Mouse (Mus musculus) midbrain, embryonic 14.5 days (tissue): ENCODE measurements around the gene Flad1. TPM values are rescaled to one million over a fixed set of nuclear protein-coding genes. Genes with fewer than 3 reads are reported as not detected.

Experiments
- ATAC-seq: fragments of 200-750 bp; cut with Nextera tagmentation; 2 replicates; pipeline ENCODE4 v1.8.0; 2017; ENCODE audit warnings: moderate number of reproducible peaks, moderate library complexity; ENCODE audit not compliant: low FRiP score, low TSS enrichment
- DNase-seq: peaks from one replicate; pipeline ENCODE4 v3.0.0-alpha.2; 2015
- H3K27ac ChIP-seq: fragments of 300-500 bp; sonication (generic); replicated peaks from 2 replicates; pipeline ENCODE4 v1.5.1; 2014; ENCODE audit warnings: mild to moderate bottlenecking, low read depth, low read length, moderate library complexity
- H3K27me3 ChIP-seq: fragments of 300-500 bp; sonication (generic); 2 replicates; pipeline ENCODE4 v1.6.1; 2014; ENCODE audit warnings: low read length, control low read depth, mixed read lengths; ENCODE audit not compliant: control insufficient read depth, insufficient read depth
- H3K36me3 ChIP-seq: fragments of 300-500 bp; sonication (generic); 2 replicates; pipeline ENCODE4 v1.6.1; 2014; ENCODE audit warnings: low read length, control low read depth; ENCODE audit not compliant: control insufficient read depth, insufficient read depth
- H3K4me1 ChIP-seq: fragments of 300-500 bp; sonication (generic); 2 replicates; pipeline ENCODE4 v1.6.1; 2014; ENCODE audit warnings: mild to moderate bottlenecking, antibody characterized with exemption, low read length, control low read depth; ENCODE audit not compliant: control insufficient read depth, insufficient read depth
- H3K4me2 ChIP-seq: fragments of 300-500 bp; sonication (generic); 2 replicates; pipeline ENCODE4 v1.6.1; 2014; ENCODE audit warnings: mild to moderate bottlenecking, low read length, moderate library complexity
- H3K4me3 ChIP-seq: fragments of 300-500 bp; sonication (generic); replicated peaks from 2 replicates; pipeline ENCODE4 v1.5.1; 2014; ENCODE audit warnings: low read depth, low read length
- H3K9ac ChIP-seq: fragments of 300-500 bp; sonication (generic); replicated peaks from 2 replicates; pipeline ENCODE4 v1.6.1; 2014; ENCODE audit warnings: mild to moderate bottlenecking, low read length, moderate library complexity
- H3K9me3 ChIP-seq: fragments of 300-500 bp; sonication (generic); 2 replicates; pipeline ENCODE4 v1.6.1; 2016; ENCODE audit warnings: low read length, control low read depth, mixed read lengths; ENCODE audit not compliant: control insufficient read depth
- WGBS: fragments of 180-500 bp; shearing (Covaris S2); extraction: QIAGEN DNeasy Blood & Tissue Kit; methylation state at CpG from one replicate; pipeline ENCODE4 v1.1.7; 2014; 5-methylcytosine and 5-hydroxymethylcytosine counted together
- polyA plus RNA-seq: library from polyadenylated mRNA; unstranded; fragments of >200 nt; fragmentation: Nextera tagmentation; extraction: Ambion mirVana; gene quantifications from 2 replicates; pipeline ENCODE4 v1.2.1, GENCODE M21; 2014

Gene Flad1
- 34.8 and 34.9 TPM in 2 replicates for polyA plus RNA-seq

DNA sequence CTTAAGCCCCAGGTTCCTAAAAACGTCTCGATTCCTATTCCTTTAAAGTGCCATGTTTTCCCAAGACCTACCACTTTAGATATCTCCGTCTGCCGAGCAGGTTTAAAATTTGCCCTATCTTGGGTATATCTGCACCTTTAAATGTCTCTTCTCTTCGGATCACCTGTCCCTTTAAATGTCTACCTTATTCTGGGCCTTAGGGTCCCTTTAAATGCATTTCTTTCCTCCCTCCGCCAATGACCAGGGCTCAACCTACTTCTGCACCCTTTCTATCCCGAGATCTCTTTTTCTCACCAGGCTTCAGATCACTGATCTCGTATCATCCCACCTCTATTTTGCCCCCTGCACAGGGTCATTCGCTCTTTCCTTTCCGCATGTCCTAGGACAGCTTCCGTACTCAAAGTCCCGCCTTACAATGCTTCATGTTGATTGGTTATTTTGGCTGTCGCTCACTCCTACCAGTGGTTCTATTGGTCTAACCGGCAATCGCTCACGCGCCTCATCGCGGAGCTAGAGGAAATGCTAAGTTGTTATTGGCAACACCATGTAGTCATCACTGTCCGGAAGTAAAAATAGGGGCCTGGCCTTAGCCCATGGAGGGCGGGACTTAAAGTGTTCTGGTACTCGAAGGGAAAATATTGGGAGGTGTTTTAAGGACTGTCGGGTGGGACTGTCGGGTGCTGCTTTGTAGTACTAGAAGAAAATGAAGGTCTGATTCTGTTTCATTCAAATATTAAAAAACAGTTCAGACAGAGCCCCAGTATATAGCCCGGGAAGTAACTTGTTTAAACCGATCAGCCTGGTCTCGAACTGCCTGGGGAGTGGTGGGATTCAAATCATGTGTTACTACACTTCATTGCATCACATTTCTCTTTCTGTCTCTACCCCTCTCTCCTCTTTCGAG is at the start of gene Flad1:
Gene Flad1 (minus strand): TSS at position 381 of the 904 bp plus-strand sequence.
- Histone ChIP-seq H3K4me2 (peak within 1 kb of the TSS; percentile 83), H3K9me3 (no peaks in the 10 kb centered on the region), H3K4me1 (peaks cover 7% of the 10 kb centered on the region), H3K27me3 (no peaks in the 10 kb centered on the region), H3K9ac (peak within 1 kb of the TSS; percentile 55), H3K36me3 (peaks cover 14% of the 10 kb centered on the region), H3K27ac (peak within 1 kb of the TSS; percentile 68), H3K4me3 (peak within 1 kb of the TSS; percentile 40)
- 5% methylated on average over 28 of the region's 28 CpGs for WGBS
- DNase-seq (peak; percentile 99), ATAC-seq (peak; percentile 99)

DNA sequence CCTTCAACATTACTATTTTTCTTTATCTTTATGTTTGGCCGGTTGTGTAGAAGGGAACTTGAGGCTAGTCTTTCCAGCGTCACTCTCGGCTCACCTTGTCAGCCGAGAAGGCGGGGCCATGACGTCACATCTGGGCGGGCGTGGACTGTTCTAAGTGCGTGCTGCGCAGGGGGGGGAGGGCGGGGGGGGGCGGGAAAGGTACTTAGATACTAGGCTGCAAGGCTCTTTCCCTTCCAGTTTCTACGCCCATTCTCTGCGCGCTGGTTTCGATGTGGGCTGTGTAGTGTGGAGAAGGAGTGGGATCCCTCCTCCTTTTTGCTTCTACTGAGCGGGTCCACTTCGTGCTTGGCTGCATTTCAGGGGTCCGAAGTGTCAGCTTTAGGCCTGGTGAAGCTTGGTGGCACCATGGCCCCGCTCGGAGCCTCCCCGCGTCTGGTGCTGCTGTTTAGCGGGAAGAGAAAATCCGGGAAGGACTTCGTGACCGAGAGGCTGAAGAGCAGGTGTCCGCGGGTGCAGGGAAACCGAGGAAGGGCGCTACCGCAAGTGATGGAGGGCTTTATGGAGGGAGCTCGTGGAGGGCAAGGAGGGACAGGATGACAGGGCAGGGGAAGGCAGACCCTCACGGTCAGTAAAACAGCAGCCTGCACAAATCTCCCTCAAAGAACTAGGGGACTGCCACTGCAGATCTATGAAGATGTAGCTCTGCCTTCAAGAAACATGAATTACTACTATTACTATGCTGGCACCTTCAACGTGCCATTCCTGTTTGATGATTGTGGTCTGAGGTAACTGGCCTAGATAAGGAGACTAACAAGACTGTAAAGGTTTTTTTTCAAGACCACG is 47.5 kb upstream of the Flad1 start:
- DNase-seq = peak; percentile 96
- WGBS = 1% methylated on average over 36 of the region's 36 CpGs
- H3K36me3 ChIP-seq = peaks cover 6% of the 10 kb centered on the region; the same call in 1 of the 2 replicates

DNA sequence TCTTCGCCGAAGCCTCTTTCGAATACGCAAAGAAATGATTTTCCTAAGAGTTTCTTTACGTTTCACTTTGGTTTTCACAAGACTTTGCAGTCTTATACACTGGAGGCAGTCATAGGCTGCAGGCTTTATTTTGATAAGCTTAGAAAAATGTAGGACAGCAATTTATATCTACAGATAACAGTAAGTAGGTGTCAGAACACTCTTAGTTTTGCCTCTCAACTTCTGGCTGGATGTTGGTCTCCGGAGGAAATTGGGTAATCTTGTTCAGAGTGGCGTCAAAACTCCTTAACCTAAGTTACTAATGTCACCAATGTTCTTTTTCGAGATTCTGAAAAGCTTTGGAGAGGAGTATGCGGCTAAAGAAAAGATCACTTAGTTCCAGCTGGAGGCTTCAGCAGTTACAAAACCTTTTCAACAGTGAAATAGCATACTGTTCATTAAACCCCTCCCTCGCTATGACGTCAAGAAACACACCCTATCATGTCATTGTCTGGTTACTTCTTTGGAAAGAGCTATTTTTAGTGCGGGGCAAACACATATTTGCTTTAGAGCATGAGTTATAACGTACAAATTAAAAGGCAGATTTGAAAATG is 46.8 kb upstream of the Flad1 start:
- Histone ChIP-seq H3K4me1 (peaks cover 8% of the 10 kb centered on the region; the same call in 1 of the 2 replicates), H3K4me2 (peak overlapping the region; percentile 69), H3K36me3 (no peaks in the 10 kb centered on the region), H3K4me3 (peak overlapping the region; percentile 65), H3K9ac (no peak overlapping the region; the same call in 1 of the 2 replicates), H3K27ac (peak overlapping the region; percentile 91), H3K27me3 (no peaks in the 10 kb centered on the region), H3K9me3 (no peaks in the 10 kb centered on the region)
- ATAC-seq (peak; percentile 23; the same call in 1 of the 2 replicates), DNase-seq (no peak)
- 47% methylated on average over 13 of the region's 13 CpGs for WGBS

More for the DNA sequence above, 47.5 kb upstream of the Flad1 start:
- Histone ChIP-seq H3K4me2 (peak overlapping the region; percentile 69), H3K27ac (peak overlapping the region; percentile 91), H3K9me3 (no peaks in the 10 kb centered on the region), H3K4me3 (peak overlapping the region; percentile 65), H3K4me1 (peaks cover 8% of the 10 kb centered on the region; the same call in 1 of the 2 replicates), H3K27me3 (no peaks in the 10 kb centered on the region), H3K9ac (peak overlapping the region; percentile 87)
- ATAC-seq = peak; percentile 92

DNA sequence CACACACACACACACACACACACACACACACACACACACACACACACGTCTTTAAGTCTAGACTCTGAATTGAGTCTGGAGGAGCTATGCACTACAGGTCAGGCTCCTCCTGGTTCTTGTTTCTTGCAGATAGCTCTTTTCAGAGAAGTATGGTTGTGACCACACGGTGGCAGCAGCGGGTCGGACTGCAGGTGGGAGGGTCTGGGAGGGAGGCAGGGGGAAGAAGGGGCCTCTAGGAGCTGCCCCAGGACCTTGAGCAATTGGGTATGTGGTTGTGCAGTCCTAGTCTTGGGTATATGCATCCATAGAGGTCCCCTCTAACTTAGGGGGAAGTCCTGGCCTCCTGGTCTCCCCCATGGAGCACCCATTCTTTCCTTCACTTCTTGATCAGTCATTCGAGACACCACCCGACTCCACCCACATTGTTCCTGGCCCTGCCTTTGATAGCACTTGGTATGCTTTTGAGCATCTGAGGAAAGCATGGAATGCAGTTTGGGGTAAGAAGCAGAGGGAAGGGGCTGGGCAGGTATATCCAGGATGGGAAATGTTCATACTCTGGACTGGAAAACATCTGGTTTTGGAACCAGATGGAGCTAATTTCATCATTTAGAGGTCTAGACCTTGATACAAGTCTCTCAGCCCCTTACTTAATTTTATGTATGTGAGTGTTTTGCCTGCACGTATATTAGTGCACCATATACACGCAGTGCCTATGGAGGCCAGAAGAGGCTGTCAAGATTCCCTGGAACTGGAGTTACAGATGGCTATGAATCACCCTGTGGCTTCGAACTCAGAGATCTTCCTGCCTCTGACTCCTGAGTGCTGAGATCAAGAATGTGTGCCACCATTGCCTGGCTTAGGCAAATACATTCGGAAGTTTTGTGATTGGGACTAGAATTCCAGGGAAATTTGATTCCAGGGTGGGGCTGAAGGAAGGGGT is 45.3 kb upstream of the Flad1 start:
- Histone ChIP-seq H3K27me3 (no peaks in the 10 kb centered on the region), H3K36me3 (no peaks in the 10 kb centered on the region), H3K4me3 (no peak overlapping the region), H3K4me1 (peaks cover 8% of the 10 kb centered on the region; the same call in 1 of the 2 replicates), H3K9ac (no peak overlapping the region), H3K9me3 (no peaks in the 10 kb centered on the region), H3K4me2 (no peak overlapping the region), H3K27ac (no peak overlapping the region)
- ATAC-seq (no peak), DNase-seq (peak; percentile 80)
- 31% methylated on average over 10 of the region's 10 CpGs for WGBS

DNA sequence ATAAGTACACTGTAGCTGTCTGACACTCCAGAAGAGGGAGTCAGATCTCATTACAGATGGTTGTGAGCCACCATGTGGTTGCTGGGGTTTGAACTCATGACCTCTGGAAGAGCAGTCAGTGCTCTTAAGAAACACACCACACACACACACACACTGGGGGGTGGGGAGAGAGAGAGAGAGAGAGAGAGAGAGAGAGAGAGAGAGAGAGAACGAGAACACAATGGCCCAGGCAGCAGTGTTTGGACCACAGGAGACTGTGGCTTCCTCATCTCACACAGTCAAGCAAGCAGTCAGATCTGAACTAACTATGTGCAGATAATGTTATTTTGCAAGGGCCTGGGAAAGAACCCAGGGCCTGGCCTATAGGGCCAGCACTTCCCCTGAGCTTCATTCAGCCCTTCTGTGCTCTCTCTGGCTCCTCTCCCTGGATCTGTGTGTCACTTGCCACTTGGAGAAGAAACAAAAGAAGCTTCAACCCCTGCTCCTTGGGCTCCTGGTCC is 44.2 kb upstream of the Flad1 start:
- Histone ChIP-seq H3K4me3 (no peak overlapping the region), H3K27me3 (no peaks in the 10 kb centered on the region), H3K4me2 (no peak overlapping the region), H3K27ac (no peak overlapping the region), H3K4me1 (peaks cover 8% of the 10 kb centered on the region; the same call in 1 of the 2 replicates), H3K9me3 (no peaks in the 10 kb centered on the region), H3K36me3 (no peaks in the 10 kb centered on the region), H3K9ac (no peak overlapping the region)
- DNase-seq (no peak), ATAC-seq (no peak)
- 50% methylated on average over 1 of the region's 1 CpGs for WGBS

DNA sequence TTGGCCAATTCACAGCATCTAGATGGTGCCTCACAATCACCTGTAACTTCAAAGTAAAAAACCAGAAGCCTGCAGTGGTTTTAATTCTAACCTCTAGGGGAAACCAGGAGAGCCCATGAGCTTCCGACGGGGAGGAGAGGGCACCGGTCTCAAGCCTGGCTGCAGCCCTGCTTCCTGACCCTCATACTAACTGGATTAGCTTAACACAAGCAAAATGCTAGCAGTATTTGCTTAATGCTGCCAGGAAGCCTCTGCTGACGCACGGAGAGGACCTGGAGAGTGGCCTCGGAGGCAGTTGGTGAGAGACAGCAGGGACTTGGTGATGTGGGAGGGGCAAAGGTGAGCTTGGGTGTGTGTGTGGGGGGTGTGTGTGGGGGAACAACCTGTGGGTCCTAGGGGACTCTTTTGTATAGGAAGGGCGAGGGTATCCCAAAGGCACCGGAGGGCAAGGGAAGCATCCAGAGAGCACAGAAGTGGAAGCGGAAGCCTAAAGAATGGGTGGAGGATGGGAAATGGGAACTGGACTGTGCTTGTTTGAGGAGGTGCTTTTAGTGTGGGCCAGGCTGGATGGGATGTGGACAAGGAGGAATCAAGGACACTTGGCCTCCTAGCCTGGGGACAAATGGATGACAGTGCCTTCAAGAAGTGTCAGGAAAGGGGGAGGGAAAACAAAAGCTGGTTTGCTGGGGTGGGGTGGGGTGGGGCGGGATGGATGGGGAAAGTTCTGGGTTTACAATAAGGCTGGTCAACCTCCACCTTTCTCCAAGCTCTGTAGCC is 42.9 kb upstream of the Flad1 start, which contains the start of gene Pmvk:
Gene Pmvk (plus strand): TSS at position 141 of the 777 bp plus-strand sequence.
- Histone ChIP-seq H3K27ac (no peak within 1 kb of the TSS), H3K9ac (no peak within 1 kb of the TSS), H3K27me3 (no peaks in the 10 kb centered on the region), H3K4me1 (0 out of 2 replicates have a peak, but pooled peaks cover 1% of the 10 kb centered on the region), H3K4me3 (no peak within 1 kb of the TSS), H3K36me3 (no peaks in the 10 kb centered on the region), H3K4me2 (no peak within 1 kb of the TSS), H3K9me3 (no peaks in the 10 kb centered on the region)
- WGBS = 69% methylated on average over 10 of the region's 10 CpGs
- ATAC-seq = no peak
- no peak for DNase-seq

DNA sequence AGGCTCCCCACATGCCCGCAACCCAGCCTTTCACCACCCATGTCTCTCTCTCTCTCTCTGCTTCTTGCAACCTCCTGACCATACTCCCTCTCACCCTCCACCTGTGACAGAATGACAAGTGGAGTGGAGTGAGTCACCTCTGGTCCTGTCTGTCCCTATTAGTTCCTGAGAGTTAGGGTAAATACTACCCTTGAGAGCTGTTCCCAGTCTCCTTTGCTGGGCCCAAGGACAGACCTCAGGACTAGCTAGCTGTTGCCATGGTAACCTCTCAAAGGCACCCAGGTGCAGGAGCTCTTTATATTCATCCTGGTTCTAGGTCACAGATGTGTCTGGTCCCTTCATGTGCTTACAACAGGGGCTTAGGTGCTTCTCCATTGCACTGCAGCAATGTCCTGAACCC is 40.2 kb upstream of the Flad1 start:
- DNase-seq (peak; percentile 39), ATAC-seq (no peak)
- no peak overlapping the region for H3K4me2 ChIP-seq
- WGBS = 90% methylated on average over 1 of the region's 1 CpGs
- H3K4me3 ChIP-seq = no peak overlapping the region
- H3K4me1 ChIP-seq = no peaks in the 10 kb centered on the region
- no peaks in the 10 kb centered on the region for H3K9me3 ChIP-seq
- H3K27me3 ChIP-seq = no peaks in the 10 kb centered on the region
- H3K27ac ChIP-seq = no peak overlapping the region
- H3K9ac ChIP-seq = no peak overlapping the region
- H3K36me3 ChIP-seq = no peaks in the 10 kb centered on the region
